Mouse (Mus musculus) MEL-GATA-1-ER (cell line): ENCODE data around the gene Slc7a6.
"Not testable (repeated sequence)": the region's sequence is repeated elsewhere in the genome, so short reads cannot be mapped to it uniquely, and the experiment has no call there.

Experiments
- DNase-seq: peaks from one replicate; pipeline ENCODE4 v3.0.0-alpha.2; 2012; ENCODE audit warnings: low read depth; ENCODE audit errors: extremely low read depth

The Slc7a6 gene

DNA sequence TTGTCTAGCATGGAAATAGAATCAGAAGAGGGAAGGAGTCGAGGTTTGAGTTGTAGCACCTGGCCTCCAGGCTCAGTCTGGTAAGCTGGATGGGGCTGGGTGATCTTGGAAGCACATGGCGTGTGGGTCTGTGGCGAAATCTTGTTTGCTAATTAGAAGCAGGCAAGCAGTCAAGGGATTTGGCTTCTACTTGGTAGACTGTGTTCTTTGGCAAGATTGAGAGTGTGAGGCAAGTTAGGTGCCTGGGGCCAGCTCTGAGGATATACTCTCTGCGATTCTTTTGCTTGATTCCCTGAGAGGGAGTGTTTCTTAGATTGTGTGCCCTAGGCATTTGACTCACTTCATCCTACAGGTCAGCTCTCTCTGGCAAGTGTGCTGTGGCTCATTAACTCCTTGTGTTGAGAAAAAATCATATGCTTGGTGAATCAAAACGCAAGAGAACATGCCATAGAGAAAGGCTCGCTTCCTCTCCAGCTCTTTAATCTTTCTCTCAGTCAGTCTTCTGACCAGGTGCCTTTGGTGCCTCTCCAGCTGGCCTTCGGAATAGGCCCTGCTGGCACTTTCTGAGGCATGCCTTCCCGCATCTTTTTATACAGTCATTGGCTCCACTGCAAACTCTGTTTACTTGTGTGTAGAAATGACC lies 17.1 kb downstream of the Slc7a6 start:
- DNase-seq, result no peak

DNA sequence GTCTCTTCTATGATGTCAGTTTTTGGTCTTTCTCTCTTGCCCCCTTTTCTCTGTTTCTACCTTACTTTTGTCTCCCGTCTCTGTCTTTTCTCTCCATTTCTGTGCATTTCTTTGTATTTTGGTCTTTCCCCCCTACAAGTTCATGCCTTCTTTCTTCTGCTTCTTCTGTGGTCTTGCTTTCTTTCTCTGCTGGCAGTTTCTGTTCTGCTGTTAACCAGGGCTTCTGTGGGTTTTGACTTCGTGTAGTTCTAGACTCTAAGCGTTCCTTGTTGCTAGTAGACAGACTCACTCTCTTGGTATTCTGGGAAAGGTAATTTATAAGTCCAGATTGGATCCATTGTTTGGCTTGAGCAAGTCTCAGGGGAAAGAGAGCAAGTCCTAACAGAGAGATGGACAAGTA lies 17.7 kb downstream of the Slc7a6 start:
- no peak for DNase-seq

DNA sequence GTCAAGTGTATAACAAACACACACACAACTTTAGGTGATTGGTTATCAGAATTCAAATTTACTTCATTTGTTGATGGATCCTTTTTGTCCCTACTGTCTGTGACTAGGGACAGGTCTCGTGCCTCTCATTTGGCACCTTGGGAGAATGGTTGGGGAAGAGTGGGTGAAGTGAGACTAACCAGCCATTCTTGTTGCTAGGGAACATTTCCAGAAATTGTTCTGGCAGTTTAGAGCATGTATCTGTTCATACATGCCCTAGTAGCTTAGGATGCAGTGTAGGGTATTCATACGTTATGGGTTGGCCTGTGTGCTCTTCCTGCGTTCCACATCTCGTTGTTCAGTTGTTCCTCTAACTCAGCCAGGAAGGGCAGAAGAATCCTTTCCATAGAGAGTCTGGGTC lies 20.5 kb downstream of the Slc7a6 start:
- DNase-seq, result no peak

DNA sequence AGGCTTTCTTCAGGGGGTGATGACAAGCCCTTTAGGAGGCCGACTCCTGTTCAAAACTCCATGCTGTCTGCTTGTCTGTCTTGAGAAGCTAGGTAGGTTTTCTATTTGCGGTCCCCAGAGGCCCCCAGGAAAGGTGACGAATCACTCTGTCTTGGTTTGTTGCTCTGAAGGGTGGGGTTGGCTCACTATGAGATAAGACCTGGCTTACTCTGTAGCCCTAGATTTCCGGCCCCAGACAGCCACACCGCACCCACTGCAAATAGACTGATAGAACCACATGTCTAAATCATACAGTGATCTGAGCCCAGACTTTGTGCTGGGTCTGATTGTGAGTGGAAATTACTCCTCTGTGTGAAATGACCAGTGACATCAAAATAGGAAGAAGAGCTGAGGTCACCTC lies 23.0 kb downstream of the Slc7a6 start:
- DNase-seq, result peak; percentile 63

DNA sequence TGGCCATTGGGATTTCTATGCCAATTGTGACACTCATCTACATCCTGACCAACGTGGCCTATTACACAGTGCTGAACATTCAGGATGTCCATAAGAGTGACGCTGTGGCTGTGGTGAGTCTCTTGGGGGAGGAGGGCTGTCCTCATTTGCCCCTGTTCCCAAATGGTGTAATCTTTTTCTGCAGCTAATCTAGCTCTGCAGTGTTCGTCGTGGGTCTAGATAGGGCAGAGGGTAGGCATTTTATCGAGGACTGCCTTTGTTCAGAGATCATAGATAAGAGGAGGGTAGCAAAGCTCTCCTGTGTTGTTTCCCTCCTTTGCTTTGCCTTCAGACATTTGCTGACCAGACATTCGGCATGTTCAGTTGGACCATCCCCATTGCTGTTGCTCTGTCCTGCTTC lies 24.5 kb downstream of the Slc7a6 start:
- no peak for DNase-seq

DNA sequence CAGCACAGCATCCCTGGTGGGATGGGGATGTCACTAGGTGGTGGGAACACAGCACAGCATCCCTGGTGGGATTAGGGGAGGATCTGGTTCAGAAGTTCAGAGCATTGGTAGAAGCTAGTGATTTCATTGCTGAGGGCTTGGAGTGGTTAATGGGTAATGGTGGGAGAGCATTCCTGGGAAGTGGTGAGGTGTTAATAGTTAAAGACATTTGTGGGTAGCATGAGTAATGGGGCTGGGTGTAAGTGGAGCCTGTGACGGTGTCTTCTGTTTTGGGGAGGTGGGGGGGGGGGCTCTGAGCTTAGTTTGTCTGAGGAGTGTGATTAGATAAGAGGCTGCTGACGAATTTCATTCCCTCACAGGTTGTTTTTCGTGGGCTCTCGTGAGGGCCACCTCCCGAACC lies 25.4 kb downstream of the Slc7a6 start:
- no peak for DNase-seq

DNA sequence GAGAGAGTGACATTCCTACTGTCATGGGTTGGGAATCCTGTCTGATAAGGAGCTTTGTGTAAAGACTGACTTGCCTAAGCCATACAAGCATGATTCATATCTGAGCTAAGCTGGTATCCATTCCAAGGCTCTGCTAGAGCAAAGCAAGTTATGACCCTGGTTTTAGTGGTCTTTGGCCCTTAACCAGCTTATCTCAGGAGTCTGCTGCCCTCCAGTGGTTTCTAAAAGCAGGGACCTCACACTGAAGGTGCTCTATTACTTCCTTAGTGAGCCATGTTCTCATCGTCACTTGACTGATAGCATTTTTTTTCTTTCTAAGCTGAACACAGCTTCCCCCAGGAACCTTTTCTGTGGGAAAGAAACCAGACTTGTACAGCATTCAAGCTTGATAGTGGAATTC lies 30.1 kb downstream of the Slc7a6 start:
- DNase-seq, result peak; percentile 39

DNA sequence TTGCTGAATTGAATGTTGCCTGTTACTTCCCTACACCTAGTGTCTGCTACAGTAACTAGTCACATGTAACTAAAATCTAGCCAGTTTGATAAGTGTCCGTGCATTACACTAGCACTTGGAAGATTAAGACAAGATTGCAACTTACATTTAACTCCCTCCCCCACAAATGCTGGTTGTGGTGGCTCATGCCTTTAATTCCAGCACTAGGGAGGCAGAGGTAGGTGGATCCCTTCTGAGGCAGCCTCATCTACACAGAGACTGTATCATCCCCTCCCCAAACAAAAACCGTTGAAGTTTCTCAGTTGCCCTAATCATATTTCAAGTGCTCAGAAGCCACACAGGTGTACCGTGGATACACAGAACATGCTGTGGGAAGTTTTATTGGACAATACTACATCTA lies 30.9 kb downstream of the Slc7a6 start:
- not testable (repeated sequence) for DNase-seq

DNA sequence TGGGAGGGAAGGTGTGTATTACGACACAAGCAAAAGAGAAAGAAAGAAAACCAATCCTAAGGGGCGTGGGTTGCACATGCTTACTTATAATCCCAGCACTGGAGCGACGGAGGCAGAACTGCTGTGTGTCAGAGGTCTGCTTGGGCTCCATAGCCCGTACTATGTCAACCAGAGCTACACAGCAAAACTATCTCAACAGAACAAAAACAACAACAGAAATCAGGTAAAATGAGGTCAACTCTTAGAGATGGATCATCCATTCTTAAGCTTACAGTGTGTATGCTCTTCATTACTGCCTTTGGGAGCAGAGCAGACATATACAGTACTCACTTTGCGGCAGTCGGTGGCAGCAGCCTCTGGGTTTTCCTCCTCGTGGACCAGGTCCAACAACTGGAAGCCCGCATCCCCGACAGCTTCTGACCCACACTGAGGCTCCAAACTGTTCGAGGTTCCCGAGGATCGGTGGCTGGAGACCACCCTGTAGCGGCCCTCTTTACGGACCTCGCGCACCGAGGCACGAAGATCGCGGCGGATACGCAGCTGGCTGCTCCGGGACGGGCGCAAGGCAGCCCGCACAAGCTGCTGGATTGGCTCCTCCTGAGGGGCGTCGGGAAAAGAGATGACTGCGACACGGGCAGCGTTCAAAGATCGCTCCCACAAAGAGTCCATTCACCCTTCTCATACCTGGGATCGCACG lies 41.5 kb downstream of the Slc7a6 start:
- peak; percentile 44 for DNase-seq

DNA sequence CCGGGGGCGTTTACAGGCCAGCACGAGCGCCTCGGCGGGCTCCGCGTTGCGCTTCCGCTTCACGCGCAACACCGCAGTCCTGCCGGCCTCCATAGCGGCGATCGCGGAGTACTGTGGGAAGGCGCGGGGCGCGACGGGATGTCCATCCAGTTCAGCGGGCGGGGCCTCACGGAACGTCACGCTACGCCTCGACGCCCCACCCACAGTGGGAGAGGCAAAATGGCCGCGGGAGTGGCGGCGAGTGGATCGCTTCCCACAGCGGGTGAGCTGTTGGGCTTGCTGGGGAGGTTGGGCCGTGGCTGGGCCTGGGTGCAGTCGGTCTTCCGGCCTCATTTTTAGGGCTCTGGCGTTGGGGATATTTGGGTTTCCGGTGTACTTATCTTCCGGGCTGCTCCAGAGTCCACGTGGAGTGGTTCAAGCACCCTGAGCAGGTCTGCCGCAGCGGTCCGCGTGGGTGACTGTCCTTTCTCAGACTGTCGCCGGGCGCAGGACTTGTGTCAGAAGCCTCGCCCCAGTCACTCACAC lies 42.2 kb downstream of the Slc7a6 start, which contains the start of the genes Slc7a6os and Prmt7:
Gene Slc7a6os, minus strand, starts transcription at position 115 of the 525 bp plus-strand sequence.
Gene Prmt7, plus strand, starts transcription at position 116 of the 525 bp plus-strand sequence.
- peak; percentile 66 for DNase-seq

DNA sequence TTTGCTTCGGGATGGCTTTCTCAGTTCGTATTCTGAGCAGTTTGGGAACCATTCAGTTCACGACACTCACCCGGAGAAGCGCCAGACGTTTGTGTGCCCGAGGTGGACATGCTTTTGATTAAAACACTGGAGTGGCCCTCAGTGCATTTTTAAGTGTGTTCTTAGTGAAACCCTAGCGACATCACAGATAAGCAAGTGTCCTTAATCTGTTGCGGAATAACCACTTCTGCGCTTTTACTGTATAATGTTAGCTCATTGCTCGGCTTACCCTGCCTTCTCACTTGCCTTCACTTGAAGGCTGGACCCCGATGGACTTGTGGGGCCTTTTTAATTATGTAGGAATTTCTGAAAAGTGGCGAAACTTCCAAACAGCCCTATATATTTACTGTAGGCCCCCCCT lies 42.8 kb downstream of the Slc7a6 start:
- DNase-seq, result peak; percentile 33

DNA sequence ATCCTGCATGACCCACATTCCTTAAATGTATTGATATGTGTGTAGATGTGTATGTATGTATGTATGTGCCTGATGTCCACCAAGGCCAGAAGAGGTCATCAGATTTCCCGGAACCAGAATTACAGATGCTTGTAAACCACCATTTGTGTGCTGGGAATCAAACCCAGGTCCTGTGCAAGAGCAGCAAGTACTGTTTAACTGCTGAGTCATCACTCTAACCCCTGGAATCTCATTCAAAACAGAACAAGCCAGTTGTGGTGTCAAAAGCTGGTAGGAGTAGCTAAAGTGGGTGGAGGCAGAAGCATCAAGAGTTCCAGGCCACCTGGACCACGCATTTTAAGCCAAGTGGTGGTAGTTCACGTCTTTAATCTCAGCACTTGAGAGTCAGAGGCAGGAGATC lies 45.3 kb downstream of the Slc7a6 start:
- no peak for DNase-seq

DNA sequence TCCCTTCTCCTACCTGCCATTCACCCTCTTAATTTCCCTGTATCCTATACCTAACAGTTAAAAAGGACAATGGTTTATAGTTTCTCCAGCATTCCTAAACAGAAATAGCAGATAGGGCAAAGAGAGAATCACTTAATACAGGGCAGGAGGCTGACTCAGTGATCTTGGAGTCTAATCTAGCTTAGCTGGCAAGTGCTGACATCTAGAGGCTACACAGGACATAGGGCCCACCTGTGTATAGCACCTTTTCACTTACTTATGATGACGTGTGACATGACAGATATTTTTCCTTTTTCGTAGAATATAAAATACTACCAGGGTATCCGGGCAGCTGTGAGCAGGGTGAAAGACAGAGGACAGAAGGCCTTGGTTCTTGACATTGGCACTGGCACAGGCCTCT lies 51.0 kb downstream of the Slc7a6 start:
- DNase-seq, result no peak

DNA sequence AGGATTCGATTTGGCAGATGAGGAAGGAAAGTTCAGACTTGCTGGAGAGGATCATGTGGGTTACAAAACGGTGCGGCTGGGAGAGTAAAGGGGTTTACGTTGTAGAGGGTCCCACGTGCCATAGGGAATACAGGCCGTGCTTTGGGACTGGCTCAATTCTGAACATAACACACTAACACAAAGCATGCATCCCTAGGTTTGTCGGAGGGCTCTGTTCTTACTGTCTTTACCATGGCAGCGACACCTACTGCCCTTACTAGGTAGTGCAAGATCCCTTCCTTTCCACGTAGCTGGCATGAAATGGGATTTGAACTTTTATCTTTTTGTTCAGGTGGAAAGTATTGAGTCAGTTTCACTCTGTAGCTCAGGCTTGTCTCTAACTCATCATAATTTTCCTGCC lies 57.9 kb downstream of the Slc7a6 start:
- peak; percentile 20 for DNase-seq

DNA sequence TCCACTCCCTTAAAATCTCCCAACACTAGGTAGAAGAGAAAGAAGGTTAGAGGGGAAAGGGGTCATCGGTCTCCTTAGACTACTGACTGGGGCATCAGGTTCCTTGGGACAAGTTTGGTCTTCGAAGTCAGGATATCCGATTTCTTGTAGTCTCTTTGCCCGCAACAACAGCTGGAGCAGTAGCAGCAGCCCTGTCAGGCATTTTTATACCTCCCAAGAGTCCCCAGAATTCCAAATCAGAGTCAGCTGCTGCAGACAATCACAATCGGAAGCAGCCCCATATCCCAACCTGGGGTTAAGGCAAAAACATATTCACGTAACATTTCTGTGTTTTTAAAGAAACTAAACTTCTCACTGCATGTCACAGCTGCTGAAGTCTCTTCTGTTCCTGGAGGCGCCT lies 62.9 kb downstream of the Slc7a6 start:
- no peak for DNase-seq

DNA sequence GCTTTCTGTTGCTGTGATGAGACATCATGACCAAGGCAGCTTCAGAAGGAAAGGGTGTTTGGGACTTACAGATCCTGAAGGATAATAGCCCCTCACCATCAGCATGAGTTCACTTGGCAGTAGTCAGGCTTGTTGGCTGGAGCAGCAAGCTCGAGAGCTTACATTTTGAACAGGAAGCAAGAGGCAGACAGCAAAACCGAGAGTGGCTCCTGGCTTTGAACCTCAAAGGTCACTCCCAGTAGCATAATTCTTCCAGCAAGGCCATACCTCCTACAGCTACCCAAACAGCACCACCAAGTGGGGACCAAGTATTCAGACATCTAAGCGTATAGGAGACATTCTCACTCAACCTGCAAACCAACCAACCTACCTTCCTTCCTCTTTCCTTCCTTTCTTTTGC lies 64.1 kb downstream of the Slc7a6 start:
- DNase-seq, result no peak

DNA sequence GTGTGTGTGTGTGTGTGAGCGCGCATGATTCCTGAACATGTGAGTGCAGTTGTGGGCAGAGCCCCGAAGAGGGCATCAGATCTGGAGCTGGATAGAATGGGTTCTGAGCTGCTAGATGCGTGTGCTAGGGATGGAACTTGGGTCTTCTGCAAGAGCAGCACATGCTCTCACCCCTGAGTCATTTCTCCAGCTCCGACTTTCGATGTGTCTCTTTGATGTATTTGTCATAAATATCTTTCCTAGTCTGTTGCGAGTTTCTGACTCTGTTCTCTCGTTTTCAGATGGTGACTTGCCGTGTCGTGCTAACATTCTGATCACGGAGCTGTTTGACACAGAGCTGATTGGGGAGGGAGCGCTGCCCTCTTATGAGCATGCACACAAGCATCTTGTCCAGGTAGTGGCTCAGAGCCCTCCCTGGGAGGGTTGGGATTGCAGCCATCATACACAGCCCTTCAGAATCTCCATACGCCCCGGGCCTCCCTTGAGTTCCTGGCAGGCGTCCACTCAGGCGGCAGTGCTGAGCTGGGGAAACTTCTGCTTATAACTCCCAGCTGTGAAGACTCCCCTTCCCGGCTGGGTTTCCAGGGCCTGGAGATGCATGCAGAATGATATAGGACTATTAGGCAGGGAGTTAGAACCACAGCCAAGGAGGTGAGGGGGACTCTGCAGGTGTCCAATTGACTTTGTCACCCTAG lies 66.1 kb downstream of the Slc7a6 start:
- DNase-seq, result no peak

DNA sequence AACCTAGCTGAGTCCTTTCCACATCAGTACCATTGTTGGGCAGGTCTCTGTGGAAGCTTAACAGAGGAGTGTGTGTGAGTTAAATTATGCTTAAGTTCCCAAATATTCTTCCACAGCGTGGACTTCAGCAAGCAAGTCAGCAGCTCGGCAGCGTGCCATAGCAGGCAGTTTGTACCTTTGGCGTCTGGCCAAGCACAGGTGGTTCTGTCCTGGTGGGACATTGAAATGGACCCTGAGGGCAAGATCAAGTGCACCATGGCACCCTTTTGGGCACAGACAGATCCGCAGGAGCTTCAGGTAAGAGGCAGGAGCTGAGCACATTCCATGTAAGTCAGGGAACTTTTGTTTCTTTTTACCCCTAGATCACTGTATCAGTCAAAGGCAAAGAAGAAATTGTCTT lies 68.4 kb downstream of the Slc7a6 start:
- no peak for DNase-seq
